Mouse (Mus musculus) limb, embryonic 13.5 days (tissue): Measurements from ENCODE around the gene Syngr2. TPM values are rescaled to one million over a fixed set of nuclear protein-coding genes. Genes with fewer than 3 reads are reported as not detected.
"Not testable (repeated sequence)": the region's sequence is repeated elsewhere in the genome, so short reads cannot be mapped to it uniquely, and the experiment has no call there.

Experiments
- ATAC-seq: fragments of 200-750 bp; cut with Nextera tagmentation; 2 replicates; pipeline ENCODE4 v1.8.0; 2017; ENCODE audit warnings: low read depth, moderate number of reproducible peaks, moderate TSS enrichment; ENCODE audit not compliant: low FRiP score
- H3K27ac ChIP-seq: fragments of 300-500 bp; sonication (generic); 2 replicates; pipeline ENCODE4 v1.5.1; 2015; ENCODE audit warnings: inconsistent platforms, mild to moderate bottlenecking, moderate library complexity
- H3K27me3 ChIP-seq: fragments of 300-500 bp; sonication (generic); 2 replicates; pipeline ENCODE4 v1.6.1; 2015; ENCODE audit warnings: mild to moderate bottlenecking, inconsistent platforms
- H3K36me3 ChIP-seq: fragments of 300-500 bp; sonication (generic); 2 replicates; pipeline ENCODE4 v1.6.1; 2015; ENCODE audit warnings: inconsistent platforms, mild to moderate bottlenecking, moderate library complexity
- H3K4me1 ChIP-seq: fragments of 300-500 bp; sonication (generic); 2 replicates; pipeline ENCODE4 v1.6.1; 2015; ENCODE audit warnings: inconsistent platforms
- H3K4me2 ChIP-seq: fragments of 300-500 bp; sonication (generic); replicated peaks from 2 replicates; pipeline ENCODE4 v1.6.1; 2015; ENCODE audit warnings: inconsistent platforms, mild to moderate bottlenecking, moderate library complexity
- H3K4me3 ChIP-seq: fragments of 300-500 bp; sonication (generic); 2 replicates; pipeline ENCODE4 v1.5.1; 2015; ENCODE audit warnings: moderate library complexity, mild to moderate bottlenecking, inconsistent platforms
- H3K9ac ChIP-seq: fragments of 300-500 bp; sonication (generic); 2 replicates; pipeline ENCODE4 v1.6.1; 2015; ENCODE audit warnings: mild to moderate bottlenecking, inconsistent platforms
- H3K9me3 ChIP-seq: fragments of 300-500 bp; sonication (generic); 2 replicates; pipeline ENCODE4 v1.6.1; 2016; ENCODE audit warnings: inconsistent platforms
- WGBS: fragments of 180-500 bp; shearing (Covaris S2); methylation state at CpG from one replicate; pipeline ENCODE4 v1.1.7; 2015; 5-methylcytosine and 5-hydroxymethylcytosine counted together
- polyA plus RNA-seq: library from polyadenylated mRNA; unstranded; fragments of >200 nt; fragmentation: Nextera tagmentation; extraction: Ambion mirVana; gene quantifications from 2 replicates; pipeline ENCODE4 v1.2.1, GENCODE M21; 2015

The Syngr2 gene
- polyA plus RNA-seq, 1 experiment from 2014 or later: 39.5 TPM

- Histone ChIP-seq H3K4me2 (no peak within 1 kb of the TSS), H3K27me3 (no peaks in the 10 kb centered on the region), H3K27ac (no peak within 1 kb of the TSS), H3K9ac (no peak within 1 kb of the TSS; the same call in 1 of the 2 replicates), H3K4me1 (peaks cover 8% of the 10 kb centered on the region), H3K36me3 (no peaks in the 10 kb centered on the region), H3K4me3 (no peak within 1 kb of the TSS), H3K9me3 (no peaks in the 10 kb centered on the region; the same call in 1 of the 2 replicates)
- 57% methylated on average over 9 of the region's 9 CpGs for WGBS
- ATAC-seq: no peak
Observed at GRCm38 (mm10) chr11:117797511-117798159, 11.8 kb upstream of the Syngr2 start, which contains the start of gene 6030468B19Rik. Gene 6030468B19Rik, plus strand, starts transcription at chr11:117797660.

GRCm38 (mm10) chr11:117798160-117798541 is 11.3 kb upstream of the Syngr2 start:
- 23% methylated on average over 2 of the region's 2 CpGs for WGBS
- Histone ChIP-seq H3K27me3 (no peaks in the 10 kb centered on the region), H3K27ac (no peak overlapping the region), H3K4me2 (no peak overlapping the region), H3K4me3 (no peak overlapping the region), H3K36me3 (no peaks in the 10 kb centered on the region), H3K9me3 (no peaks in the 10 kb centered on the region; the same call in 1 of the 2 replicates), H3K4me1 (0 out of 2 replicates have a peak, but pooled peaks cover 6% of the 10 kb centered on the region), H3K9ac (no peak overlapping the region; the same call in 1 of the 2 replicates)
- no peak for ATAC-seq

GRCm38 (mm10) chr11:117799174-117799573 is 10.3 kb upstream of the Syngr2 start:
- ATAC-seq: no peak
- Histone ChIP-seq H3K4me2 (no peak overlapping the region), H3K9me3 (no peaks in the 10 kb centered on the region; the same call in 1 of the 2 replicates), H3K36me3 (no peaks in the 10 kb centered on the region), H3K9ac (no peak overlapping the region), H3K4me3 (no peak overlapping the region), H3K4me1 (0 out of 2 replicates have a peak, but pooled peaks cover 3% of the 10 kb centered on the region), H3K27me3 (no peaks in the 10 kb centered on the region), H3K27ac (no peak overlapping the region; the same call in 1 of the 2 replicates)
- 72% methylated on average over 5 of the region's 5 CpGs for WGBS

- no peak overlapping the region for H3K4me2 ChIP-seq
- H3K4me3 ChIP-seq: no peak overlapping the region
- no peak for ATAC-seq
- no peaks in the 10 kb centered on the region for H3K27me3 ChIP-seq
- H3K36me3 ChIP-seq: no peaks in the 10 kb centered on the region
- no peak overlapping the region for H3K9ac ChIP-seq
- no peak overlapping the region for H3K27ac ChIP-seq
- H3K4me1 ChIP-seq: 0 out of 2 replicates have a peak, but pooled peaks cover 3% of the 10 kb centered on the region
- no peaks in the 10 kb centered on the region for H3K9me3 ChIP-seq
- WGBS: 83% methylated on average over 7 of the region's 7 CpGs
Observed at GRCm38 (mm10) chr11:117800038-117800437, 9.4 kb upstream of the Syngr2 start.

- WGBS: 64% methylated on average over 7 of the region's 7 CpGs
- no peaks in the 10 kb centered on the region for H3K27me3 ChIP-seq
- no peak overlapping the region for H3K9ac ChIP-seq
- no peak overlapping the region for H3K4me2 ChIP-seq
- ATAC-seq: no peak
- H3K27ac ChIP-seq: no peak overlapping the region
- H3K4me1 ChIP-seq: 0 out of 2 replicates have a peak, but pooled peaks cover 3% of the 10 kb centered on the region
- no peak overlapping the region for H3K4me3 ChIP-seq
- no peaks in the 10 kb centered on the region for H3K36me3 ChIP-seq
- H3K9me3 ChIP-seq: no peaks in the 10 kb centered on the region
Observed at GRCm38 (mm10) chr11:117801650-117802049, 7.8 kb upstream of the Syngr2 start.

- no peaks in the 10 kb centered on the region for H3K9me3 ChIP-seq
- H3K27ac ChIP-seq: no peak overlapping the region
- H3K9ac ChIP-seq: no peak overlapping the region
- 87% methylated on average over 3 of the region's 3 CpGs for WGBS
- 0 out of 2 replicates have a peak, but pooled peaks cover 2% of the 10 kb centered on the region for H3K4me1 ChIP-seq
- no peak overlapping the region for H3K4me2 ChIP-seq
- H3K36me3 ChIP-seq: no peaks in the 10 kb centered on the region
- ATAC-seq: no peak
- H3K27me3 ChIP-seq: no peaks in the 10 kb centered on the region
- H3K4me3 ChIP-seq: no peak overlapping the region
Observed at GRCm38 (mm10) chr11:117803166-117803688, 6.2 kb upstream of the Syngr2 start.

- WGBS: 90% methylated on average over 6 of the region's 6 CpGs
- no peak overlapping the region for H3K9ac ChIP-seq
- H3K4me2 ChIP-seq: no peak overlapping the region
- peaks cover 22% of the 10 kb centered on the region for H3K4me1 ChIP-seq
- no peaks in the 10 kb centered on the region for H3K27me3 ChIP-seq
- no peak overlapping the region for H3K4me3 ChIP-seq
- no peaks in the 10 kb centered on the region for H3K9me3 ChIP-seq
- peaks cover under 1% of the 10 kb centered on the region; the same call in 1 of the 2 replicates for H3K36me3 ChIP-seq
- no peak overlapping the region for H3K27ac ChIP-seq
- no peak for ATAC-seq
Observed at GRCm38 (mm10) chr11:117806781-117807180, 2.7 kb upstream of the Syngr2 start.

- Histone ChIP-seq H3K4me3 (peak overlapping the region; percentile 91), H3K4me1 (peaks cover 22% of the 10 kb centered on the region), H3K27me3 (no peaks in the 10 kb centered on the region), H3K27ac (peak overlapping the region; percentile 44; the same call in 1 of the 2 replicates), H3K36me3 (peaks cover 38% of the 10 kb centered on the region), H3K9me3 (no peaks in the 10 kb centered on the region), H3K4me2 (peak overlapping the region; percentile 100), H3K9ac (peak overlapping the region; percentile 81)
- peak; percentile 76 for ATAC-seq
- WGBS: under 1% methylated on average over 21 of the region's 21 CpGs
Observed at GRCm38 (mm10) chr11:117810401-117811046, 1.1 kb downstream of the Syngr2 start.

GRCm38 (mm10) chr11:117813867-117814266 is 4.4 kb downstream of the Syngr2 start:
- H3K9me3 ChIP-seq: no peaks in the 10 kb centered on the region
- H3K4me2 ChIP-seq: no peak overlapping the region
- no peak overlapping the region for H3K27ac ChIP-seq
- no peak overlapping the region for H3K9ac ChIP-seq
- H3K4me1 ChIP-seq: peaks cover 22% of the 10 kb centered on the region
- H3K4me3 ChIP-seq: no peak overlapping the region
- WGBS: 83% methylated on average over 5 of the region's 5 CpGs
- ATAC-seq: no peak
- peaks cover 71% of the 10 kb centered on the region for H3K36me3 ChIP-seq
- H3K27me3 ChIP-seq: no peaks in the 10 kb centered on the region

GRCm38 (mm10) chr11:117814704-117815366 is 5.4 kb downstream of the Syngr2 start:
- Histone ChIP-seq H3K27me3 (no peaks in the 10 kb centered on the region), H3K9me3 (no peaks in the 10 kb centered on the region), H3K4me1 (peaks cover 18% of the 10 kb centered on the region), H3K36me3 (peaks cover 80% of the 10 kb centered on the region), H3K4me3 (no peak overlapping the region), H3K9ac (no peak overlapping the region), H3K4me2 (no peak overlapping the region), H3K27ac (no peak overlapping the region)
- no peak for ATAC-seq
- WGBS: 95% methylated on average over 6 of the region's 6 CpGs

GRCm38 (mm10) chr11:117815850-117816249 is 6.4 kb downstream of the Syngr2 start:
- H3K9me3 ChIP-seq, ATAC-seq, H3K27ac ChIP-seq, H3K27me3 ChIP-seq, H3K4me2 ChIP-seq, H3K4me3 ChIP-seq, H3K9ac ChIP-seq, H3K4me1 ChIP-seq: not testable (repeated sequence)
- whole genome bisulfite sequencing: 82% methylated on average over 9 of the region's 9 CpGs
- peaks cover 90% of the 10 kb centered on the region for H3K36me3 ChIP-seq
